Mouse (Mus musculus) limb, embryonic 13.5 days (tissue): ENCODE measurements around the gene Jmjd4. TPM values are rescaled to one million over a fixed set of nuclear protein-coding genes. Genes with fewer than 3 reads are reported as not detected.

ENCODE experiments used
- polyA plus RNA-seq: library from polyadenylated mRNA; unstranded; fragments of >200 nt; fragmentation: Nextera tagmentation; extraction: Ambion mirVana; gene quantifications from 2 replicates; pipeline ENCODE4 v1.2.1, GENCODE M21; 2015

Gene Jmjd4
- polyA plus RNA-seq, 1 experiment from 2014 or later, result 18.5 TPM

Other genes starting within 250 kb of the Jmjd4 start
- 90.5 and 91.5 TPM in 2 replicates for gene Mrpl55, start 247.6 kb upstream of the Jmjd4 start, polyA plus RNA-seq
- 34.1 and 37.4 TPM in 2 replicates for gene 2310033P09Rik, start 241.7 kb upstream of the Jmjd4 start, polyA plus RNA-seq
- 702 and 716 TPM in 2 replicates for gene Arf1, start 221.8 kb upstream of the Jmjd4 start, polyA plus RNA-seq
- gene Wnt3a, start 159.3 kb upstream of the Jmjd4 start, polyA plus RNA-seq, result 2.6 and 3.1 TPM in 2 replicates
- 8.1 and 8.9 TPM in 2 replicates for gene Wnt9a, start 143.1 kb upstream of the Jmjd4 start, polyA plus RNA-seq
- gene Prss38, start 74.4 kb upstream of the Jmjd4 start, polyA plus RNA-seq, result 0.11 TPM in 1 of 2 replicates, not detected in the other
- gene Snap47, start 1.1 kb downstream of the Jmjd4 start, polyA plus RNA-seq, result 149 TPM in 2 replicates
- gene Zfp867, start 22.4 kb downstream of the Jmjd4 start, polyA plus RNA-seq, result 10.8 and 11.0 TPM in 2 replicates
- gene Zkscan17, start 76.7 kb downstream of the Jmjd4 start, polyA plus RNA-seq, result 26.1 and 26.8 TPM in 2 replicates
- gene Nlrp3, start 91.5 kb downstream of the Jmjd4 start, polyA plus RNA-seq, result 0.19 and 0.34 TPM in 2 replicates
- gene Olfr222, start 126.2 kb downstream of the Jmjd4 start, polyA plus RNA-seq, result not detected in 2 replicates
- not detected in 2 replicates for gene Olfr223, start 143.2 kb downstream of the Jmjd4 start, polyA plus RNA-seq
- 40.7 and 44.4 TPM in 2 replicates for gene Mprip, start 211.3 kb downstream of the Jmjd4 start, polyA plus RNA-seq